Mouse (Mus musculus) ovary, postnatal 10 days (tissue): ENCODE results near the gene Gm17334.

ENCODE experiments used
- DNase-seq: peaks from one replicate; pipeline ENCODE4 v3.0.0; 2022; ENCODE audit warnings: low spot score

The Gm17334 gene

GRCm38 (mm10) chr11:53745260-53745659 lies 27.7 kb downstream of the Gm17334 start:
- DNase-seq = no peak

- no peak for DNase-seq
Observed at GRCm38 (mm10) chr11:53742353-53742752, 30.6 kb downstream of the Gm17334 start.

- DNase-seq = peak; percentile 13
Observed at GRCm38 (mm10) chr11:53737573-53737946, 35.4 kb downstream of the Gm17334 start.

- DNase-seq = peak; percentile 39
Observed at GRCm38 (mm10) chr11:53736771-53737572, 36.0 kb downstream of the Gm17334 start.

GRCm38 (mm10) chr11:53735682-53736245 lies 37.2 kb downstream of the Gm17334 start:
- no peak for DNase-seq

- DNase-seq = no peak
Observed at GRCm38 (mm10) chr11:53734970-53735681, 37.9 kb downstream of the Gm17334 start.

- no peak for DNase-seq
Observed at GRCm38 (mm10) chr11:53734431-53734830, 38.6 kb downstream of the Gm17334 start.

- DNase-seq = no peak
Observed at GRCm38 (mm10) chr11:53733824-53734223, 39.2 kb downstream of the Gm17334 start.

- DNase-seq = no peak
Observed at GRCm38 (mm10) chr11:53732244-53732643, 40.7 kb downstream of the Gm17334 start.

- DNase-seq = no peak
Observed at GRCm38 (mm10) chr11:53731457-53731856, 41.5 kb downstream of the Gm17334 start.
